Mouse (Mus musculus): ENCODE data around the gene Qtrt1.

DNA sequence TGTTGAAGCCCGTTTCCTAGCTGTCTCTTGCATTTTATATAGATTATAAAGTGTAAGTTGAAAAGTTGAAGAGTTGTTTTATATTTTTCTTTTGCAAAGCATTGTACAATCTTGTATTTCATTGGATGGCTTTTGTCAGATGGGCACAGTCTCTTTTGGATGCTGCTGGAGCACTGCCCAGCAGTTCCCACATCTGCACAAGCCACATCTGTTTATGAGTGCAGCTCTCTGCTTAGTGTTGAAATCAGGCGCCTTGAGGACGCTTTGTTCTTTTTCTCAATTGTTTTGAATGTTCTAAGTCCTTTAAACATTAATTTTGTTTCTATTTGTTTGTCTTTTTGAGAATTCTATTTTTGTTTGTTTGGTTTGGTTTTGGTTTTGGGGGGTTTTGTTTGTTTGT lies 26.6 kb downstream of the Qtrt1 start:
- no peak for TF ChIP-seq POLR2A (IDR thresholded peaks at IDR 0.05; ENCODE audit: insufficient read depth, low read depth, low read length)
- no peak for TF ChIP-seq CTCF (IDR thresholded peaks at IDR 0.05)
